Mouse (Mus musculus) forebrain, postnatal 0 days (tissue): ENCODE results near the gene Galnt13. TPM values are rescaled to one million over a fixed set of nuclear protein-coding genes. Genes with fewer than 3 reads are reported as not detected.

Source experiments
- ATAC-seq: fragments of 200-750 bp; cut with Nextera tagmentation; 2 replicates; pipeline ENCODE4 v1.8.0; 2017; ENCODE audit warnings: mild to moderate bottlenecking, moderate library complexity
- DNase-seq: peaks from one replicate; pipeline ENCODE4 v3.0.0-alpha.2; 2015
- H3K27ac ChIP-seq: fragments of 300-500 bp; sonication (generic); 2 replicates; pipeline ENCODE4 v1.5.1; 2014; ENCODE audit warnings: low read depth, mild to moderate bottlenecking, antibody characterized with exemption, low read length, moderate library complexity, mixed read lengths
- H3K27me3 ChIP-seq: fragments of 300-500 bp; sonication (generic); 2 replicates; pipeline ENCODE4 v1.6.1; 2014; ENCODE audit warnings: mild to moderate bottlenecking, low read length, mixed read lengths; ENCODE audit not compliant: insufficient read depth
- H3K36me3 ChIP-seq: fragments of 300-500 bp; sonication (generic); 2 replicates; pipeline ENCODE4 v1.6.1; 2014; ENCODE audit warnings: mild to moderate bottlenecking, moderate library complexity; ENCODE audit not compliant: insufficient read depth
- H3K4me1 ChIP-seq: fragments of 300-500 bp; sonication (generic); 2 replicates; pipeline ENCODE4 v1.6.1; 2014; ENCODE audit warnings: antibody characterized with exemption; ENCODE audit not compliant: insufficient read depth
- H3K4me2 ChIP-seq: fragments of 300-500 bp; sonication (generic); 2 replicates; pipeline ENCODE4 v1.6.1; 2014; ENCODE audit warnings: low read depth, mild to moderate bottlenecking, moderate library complexity
- H3K4me3 ChIP-seq: fragments of 300-500 bp; sonication (generic); 2 replicates; pipeline ENCODE4 v1.5.1; 2014; ENCODE audit warnings: low read depth, low read length, mixed read lengths
- H3K9ac ChIP-seq: fragments of 300-500 bp; sonication (generic); 2 replicates; pipeline ENCODE4 v1.6.1; 2014; ENCODE audit warnings: mild to moderate bottlenecking
- H3K9me3 ChIP-seq: fragments of 300-500 bp; sonication (generic); 2 replicates; pipeline ENCODE4 v1.6.1; 2016; ENCODE audit warnings: low read length
- CTCF ChIP-seq: sonication (generic); IDR thresholded peaks from 2 replicates; pipeline ENCODE4 v1.5.1; 2016; ENCODE audit warnings: antibody characterized with exemption, control low read depth, low read depth
- WGBS: fragments of 180-500 bp; shearing (Covaris S2); extraction: QIAGEN DNeasy Blood & Tissue Kit; methylation state at CpG from one replicate; pipeline ENCODE4 v1.1.7; 2014; 5-methylcytosine and 5-hydroxymethylcytosine counted together
- polyA plus RNA-seq: library from polyadenylated mRNA; unstranded; fragments of >200 nt; fragmentation: Nextera tagmentation; extraction: Ambion mirVana; gene quantifications from 2 replicates; pipeline ENCODE4 v1.2.1, GENCODE M21; 2015
- total RNA-seq: library from RNA; depleted of rRNA; stranded (reverse); fragments of >200 nt; gene quantifications from 2 replicates; pipeline ENCODE4 v1.2.3, GENCODE M21; 2014

The Galnt13 gene
- total and polyA plus RNA-seq, 2 experiments from 2014 or later = 7.7 to 16.4 TPM

- DNase-seq (no peak), ATAC-seq (no peak)
- Histone ChIP-seq H3K36me3 (no peaks in the 10 kb centered on the region), H3K4me2 (no peak overlapping the region), H3K27ac (no peak overlapping the region), H3K4me1 (no peaks in the 10 kb centered on the region), H3K27me3 (no peaks in the 10 kb centered on the region), H3K9ac (no peak overlapping the region), H3K9me3 (no peaks in the 10 kb centered on the region), H3K4me3 (no peak overlapping the region)
- TF ChIP-seq CTCF = no peak
- 98% methylated on average over 5 of the region's 5 CpGs for whole genome bisulfite sequencing
These were observed 667.4 kb downstream of the Galnt13 start for GRCm38 (mm10) chr2:55103521-55103920.

- Histone ChIP-seq H3K9me3 (no peaks in the 10 kb centered on the region), H3K4me3 (no peak overlapping the region), H3K27me3 (no peaks in the 10 kb centered on the region), H3K27ac (no peak overlapping the region), H3K9ac (no peak overlapping the region), H3K4me1 (no peaks in the 10 kb centered on the region), H3K4me2 (no peak overlapping the region), H3K36me3 (no peaks in the 10 kb centered on the region)
- 58% methylated on average over 3 of the region's 3 CpGs for WGBS
- peak; percentile 13 for DNase-seq
- ATAC-seq = peak; percentile 67; the same call in 1 of the 2 replicates
- no peak for TF ChIP-seq CTCF
These were observed 671.7 kb downstream of the Galnt13 start for GRCm38 (mm10) chr2:55107828-55108227.

- DNase-seq (no peak), ATAC-seq (no peak)
- no peaks in the 10 kb centered on the region for H3K36me3 ChIP-seq
- no peaks in the 10 kb centered on the region for H3K9me3 ChIP-seq
- no peak overlapping the region for H3K4me2 ChIP-seq
- H3K27ac ChIP-seq = no peak overlapping the region
- no peaks in the 10 kb centered on the region for H3K27me3 ChIP-seq
- TF ChIP-seq CTCF = no peak
- no peak overlapping the region for H3K4me3 ChIP-seq
- H3K4me1 ChIP-seq = no peaks in the 10 kb centered on the region
- H3K9ac ChIP-seq = no peak overlapping the region
These were observed 717.0 kb downstream of the Galnt13 start for GRCm38 (mm10) chr2:55153089-55153488.

- DNase-seq (no peak), ATAC-seq (no peak)
- Histone ChIP-seq H3K36me3 (no peaks in the 10 kb centered on the region), H3K27me3 (no peaks in the 10 kb centered on the region), H3K9me3 (no peaks in the 10 kb centered on the region), H3K4me1 (no peaks in the 10 kb centered on the region), H3K4me2 (no peak overlapping the region), H3K27ac (no peak overlapping the region), H3K9ac (no peak overlapping the region), H3K4me3 (no peak overlapping the region)
- TF ChIP-seq CTCF = no peak
- 84% methylated on average over 3 of the region's 3 CpGs for WGBS
These were observed 728.7 kb downstream of the Galnt13 start for GRCm38 (mm10) chr2:55164781-55165180.
